Mouse (Mus musculus) ovary, postnatal 10 days (tissue): ENCODE results near the gene 1700009N14Rik.

ENCODE experiments used
- DNase-seq: peaks from one replicate; pipeline ENCODE4 v3.0.0; 2022; ENCODE audit warnings: low spot score

Gene 1700009N14Rik

DNA sequence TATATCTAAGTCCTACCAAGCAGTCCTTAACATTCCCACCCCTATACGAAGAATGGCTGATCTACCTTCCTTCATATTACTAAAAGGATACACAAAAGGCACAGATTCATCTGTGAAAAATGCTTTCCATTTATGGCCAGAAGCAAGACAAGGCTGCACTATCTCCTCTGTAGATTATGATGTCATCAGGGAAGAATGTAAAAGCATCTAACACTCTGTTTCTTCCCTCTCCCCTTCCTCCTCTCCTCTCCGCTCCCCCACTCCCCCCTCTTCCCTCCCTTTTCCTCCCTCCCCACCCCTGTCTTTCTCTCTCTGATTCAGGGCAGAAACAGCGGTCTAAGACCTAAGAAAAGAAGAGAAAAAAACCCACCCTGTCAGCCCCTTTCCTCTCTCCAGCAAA, at the start of gene 1700009N14Rik:
Gene 1700009N14Rik, plus strand, starts transcription at position 227 of the 400 bp plus-strand sequence.
- no peak for DNase-seq

- DNase-seq = no peak
These were observed 12.2 kb upstream of the 1700009N14Rik start for GRCm38 (mm10) chr4:39437870-39438367.

GRCm38 (mm10) chr4:39474291-39474690, 24.2 kb downstream of the 1700009N14Rik start:
- DNase-seq = no peak

DNA sequence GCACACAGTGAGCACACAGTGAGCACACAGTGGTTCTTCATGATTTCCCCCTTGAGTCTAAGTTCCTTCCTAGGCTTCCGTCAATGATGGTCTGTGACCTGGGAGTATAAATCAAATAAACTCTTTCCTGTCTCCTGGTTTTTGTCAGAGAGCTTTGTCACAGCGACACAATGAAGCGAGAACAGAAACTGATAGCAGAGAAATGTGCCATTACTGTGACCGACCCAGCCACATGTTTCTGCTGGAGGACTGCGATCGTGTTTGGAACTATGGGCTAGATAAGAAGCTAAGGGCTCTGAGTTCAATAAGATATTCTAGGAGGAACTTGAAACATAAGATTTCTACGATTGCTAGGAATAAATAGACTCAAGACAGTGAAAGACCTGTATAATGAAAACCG, 36.3 kb downstream of the 1700009N14Rik start:
- DNase-seq = no peak

- no peak for DNase-seq
These were observed 43.5 kb downstream of the 1700009N14Rik start for GRCm38 (mm10) chr4:39493596-39493995.

GRCm38 (mm10) chr4:39495875-39496274, 45.8 kb downstream of the 1700009N14Rik start:
- DNase-seq = no peak
